Mouse (Mus musculus) limb, embryonic 11.5 days (tissue): ENCODE results near the gene H2-T3. TPM values are rescaled to one million over a fixed set of nuclear protein-coding genes. Genes with fewer than 3 reads are reported as not detected.
"Not testable (repeated sequence)": the region's sequence is repeated elsewhere in the genome, so short reads cannot be mapped to it uniquely, and the experiment has no call there.

Source experiments
- ATAC-seq: fragments of 200-750 bp; cut with Nextera tagmentation; 2 replicates; pipeline ENCODE4 v1.8.0; 2017; ENCODE audit warnings: low read depth; ENCODE audit not compliant: insufficient number of reproducible peaks, low FRiP score, low TSS enrichment
- DNase-seq: peaks from one replicate; pipeline ENCODE4 v3.0.0-alpha.2; 2015; ENCODE audit warnings: low spot score
- H3K27ac ChIP-seq: fragments of 300-500 bp; sonication (generic); replicated peaks from 2 replicates; pipeline ENCODE4 v1.5.1; 2014; ENCODE audit warnings: low read depth, mild to moderate bottlenecking, low read length
- H3K27me3 ChIP-seq: fragments of 300-500 bp; sonication (generic); 2 replicates; pipeline ENCODE4 v1.6.1; 2014; ENCODE audit warnings: mild to moderate bottlenecking, low read length, mixed read lengths; ENCODE audit not compliant: control insufficient read depth, insufficient read depth
- H3K36me3 ChIP-seq: fragments of 300-500 bp; sonication (generic); 2 replicates; pipeline ENCODE4 v1.6.1; 2014; ENCODE audit warnings: mild to moderate bottlenecking, low read length, moderate library complexity, mixed read lengths; ENCODE audit not compliant: control insufficient read depth, insufficient read depth
- H3K4me1 ChIP-seq: fragments of 300-500 bp; sonication (generic); 2 replicates; pipeline ENCODE4 v1.6.1; 2014; ENCODE audit warnings: low read length, mixed read lengths; ENCODE audit not compliant: control insufficient read depth, insufficient read depth
- H3K4me2 ChIP-seq: fragments of 300-500 bp; sonication (generic); 2 replicates; pipeline ENCODE4 v1.6.1; 2014; ENCODE audit warnings: low read depth, mild to moderate bottlenecking, moderate library complexity; ENCODE audit not compliant: severe bottlenecking
- H3K4me3 ChIP-seq: fragments of 300-500 bp; sonication (generic); 2 replicates; pipeline ENCODE4 v1.5.1; 2014; ENCODE audit warnings: low read depth, low read length
- H3K9ac ChIP-seq: fragments of 300-500 bp; sonication (generic); 2 replicates; pipeline ENCODE4 v1.6.1; 2014; ENCODE audit warnings: mild to moderate bottlenecking, low read length
- H3K9me3 ChIP-seq: fragments of 300-500 bp; sonication (generic); 2 replicates; pipeline ENCODE4 v1.6.1; 2016; ENCODE audit warnings: low read length; ENCODE audit not compliant: control insufficient read depth
- WGBS: fragments of 180-500 bp; shearing (Covaris S2); extraction: QIAGEN DNeasy Blood & Tissue Kit; methylation state at CpG from one replicate; pipeline ENCODE4 v1.1.7; 2014; 5-methylcytosine and 5-hydroxymethylcytosine counted together
- polyA plus RNA-seq: library from polyadenylated mRNA; unstranded; fragments of >200 nt; fragmentation: Nextera tagmentation; extraction: Ambion mirVana; gene quantifications from 2 replicates; pipeline ENCODE4 v1.2.1, GENCODE M21; 2014

The H2-T3 gene
- not detected in 2 replicates for polyA plus RNA-seq

DNA sequence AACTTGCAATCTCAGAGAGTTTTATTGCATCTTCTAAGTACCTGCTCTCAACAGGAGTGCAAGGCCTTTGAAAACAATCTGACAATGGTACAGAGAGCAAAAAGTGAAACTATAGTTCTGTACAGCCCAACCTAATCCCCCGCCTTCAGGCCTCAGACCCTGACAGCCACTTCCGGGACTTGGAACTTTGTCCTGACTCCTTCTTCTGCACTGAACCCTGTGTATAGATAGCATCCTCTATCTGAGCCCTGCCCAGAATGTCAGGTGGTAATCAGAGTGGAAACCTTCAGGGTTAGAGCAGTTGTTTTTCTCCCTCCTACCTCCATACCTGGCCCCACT lies at the start of gene H2-T3:
Gene H2-T3, minus strand, starts transcription at position 119 of the 339 bp plus-strand sequence.
- Histone ChIP-seq H3K9ac (no peak within 1 kb of the TSS), H3K27ac (no peak within 1 kb of the TSS), H3K4me3 (no peak within 1 kb of the TSS), H3K27me3 (peaks cover 16% of the 10 kb centered on the region), H3K36me3 (no peaks in the 10 kb centered on the region), H3K9me3 (no peaks in the 10 kb centered on the region), H3K4me1 (no peaks in the 10 kb centered on the region), H3K4me2 (no peak within 1 kb of the TSS)
- DNase-seq = no peak
- no peak for ATAC-seq
- 51% methylated on average over 2 of the region's 2 CpGs for WGBS

DNA sequence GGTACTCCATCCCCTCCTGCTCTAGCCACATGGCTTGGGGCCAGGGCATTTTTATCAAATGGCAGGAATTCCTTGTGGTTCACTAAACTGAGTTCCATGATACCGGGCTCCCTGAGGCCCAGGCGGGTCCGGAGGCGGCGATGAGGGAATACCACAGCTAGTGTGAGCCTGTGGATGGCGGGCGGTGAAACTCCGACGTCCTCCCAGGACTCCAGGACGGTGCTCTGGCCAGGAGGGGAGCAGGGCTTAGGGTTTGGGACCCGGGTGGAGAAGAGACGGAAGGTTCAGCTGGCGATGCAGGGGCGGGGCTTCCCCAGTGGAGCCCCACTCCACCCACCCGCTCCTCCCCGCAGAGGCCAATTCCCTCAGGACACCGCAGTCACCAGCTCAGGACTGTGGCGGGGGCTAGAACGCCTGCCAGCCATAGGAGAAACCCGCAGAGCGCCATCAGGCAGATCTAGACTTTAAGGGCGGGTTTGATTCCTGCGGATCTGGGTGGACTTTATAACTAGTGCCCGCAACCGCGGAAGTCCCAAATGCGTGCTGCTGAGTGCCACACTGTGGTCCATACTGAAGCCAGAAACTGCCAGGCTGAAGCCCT lies 47.3 kb upstream of the H2-T3 start:
- Histone ChIP-seq H3K9ac (0 out of 2 replicates have a peak overlapping the region, but pooled peaks have one; percentile 22), H3K27me3 (peaks cover 27% of the 10 kb centered on the region), H3K4me3 (peak overlapping the region; percentile 21; the same call in 1 of the 2 replicates), H3K4me1 (peaks cover 11% of the 10 kb centered on the region), H3K36me3 (no peaks in the 10 kb centered on the region), H3K9me3 (no peaks in the 10 kb centered on the region), H3K4me2 (peak overlapping the region; percentile 54), H3K27ac (no peak overlapping the region)
- ATAC-seq (no peak), DNase-seq (no peak)
- 4% methylated on average over 27 of the region's 27 CpGs for WGBS

DNA sequence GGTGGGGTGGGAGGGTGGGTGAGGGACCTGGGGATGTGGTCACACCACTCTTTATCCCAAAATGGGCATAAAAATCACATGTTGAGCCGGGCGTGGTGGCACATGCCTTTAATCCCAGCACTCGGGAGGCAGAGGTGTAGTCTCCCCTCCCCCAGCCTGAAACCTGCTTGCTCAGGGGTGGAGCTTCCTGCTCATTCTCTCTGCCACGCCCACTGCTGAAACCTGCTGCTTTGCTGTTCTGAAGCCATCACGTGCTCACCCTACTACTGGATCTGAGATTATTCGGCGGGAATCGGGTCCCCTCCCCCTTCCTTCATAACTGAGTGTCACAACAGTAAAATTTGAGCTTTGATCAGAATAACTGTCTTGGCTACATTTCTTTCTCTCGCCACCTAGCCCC lies 45.2 kb upstream of the H2-T3 start:
- DNase-seq, ATAC-seq, H3K4me1 ChIP-seq, H3K4me2 ChIP-seq, H3K4me3 ChIP-seq, H3K36me3 ChIP-seq, H3K9ac ChIP-seq, H3K27ac ChIP-seq, H3K9me3 ChIP-seq: not testable (repeated sequence)
- WGBS = 19% methylated on average over 8 of the region's 9 CpGs
- peaks cover 24% of the 10 kb centered on the region for H3K27me3 ChIP-seq

DNA sequence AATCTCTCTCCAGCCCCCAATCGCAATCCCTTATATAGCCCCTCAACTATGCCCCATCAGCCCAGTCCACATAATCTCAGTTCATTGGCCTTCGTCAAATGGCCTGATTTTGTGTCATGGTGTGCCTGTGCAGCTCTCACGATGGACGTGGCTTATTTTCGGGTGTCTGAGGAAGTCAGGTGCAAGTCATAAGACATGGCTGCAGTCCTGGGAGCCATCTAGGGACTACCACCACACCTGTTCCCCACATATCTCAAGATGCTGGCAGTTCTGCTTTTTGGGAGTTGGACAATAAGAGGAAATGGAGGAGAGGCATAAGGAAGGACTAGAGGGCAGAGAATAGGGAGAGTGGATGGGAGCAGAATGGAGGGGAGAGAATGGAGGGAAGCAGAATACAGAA lies 43.5 kb upstream of the H2-T3 start:
- Histone ChIP-seq H3K4me2 (no peak overlapping the region), H3K9me3 (no peaks in the 10 kb centered on the region), H3K36me3 (no peaks in the 10 kb centered on the region), H3K4me1 (peaks cover 4% of the 10 kb centered on the region; the same call in 1 of the 2 replicates), H3K27ac (no peak overlapping the region), H3K9ac (no peak overlapping the region), H3K27me3 (peaks cover 37% of the 10 kb centered on the region), H3K4me3 (no peak overlapping the region)
- ATAC-seq (no peak), DNase-seq (no peak)
- WGBS = 75% methylated on average over 5 of the region's 5 CpGs

DNA sequence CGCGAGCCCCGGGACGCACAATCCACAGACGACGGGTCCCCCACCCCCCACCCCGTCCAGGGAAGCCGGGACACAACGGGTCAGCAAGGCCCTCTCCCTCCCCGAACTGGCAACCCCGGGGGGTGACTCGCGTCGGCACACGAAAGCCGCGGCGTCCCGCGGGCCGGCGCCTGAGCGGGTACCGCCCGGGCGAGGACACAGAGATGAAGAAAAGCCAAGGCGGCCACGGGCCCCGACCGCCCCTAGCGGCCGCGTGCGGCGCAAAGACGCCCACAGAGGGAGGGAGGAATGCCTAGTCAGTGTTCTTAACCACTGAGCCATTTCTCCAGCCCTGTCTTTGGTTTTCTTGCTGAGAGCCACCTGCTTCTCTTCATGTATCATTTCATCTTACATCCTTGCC lies 41.2 kb upstream of the H2-T3 start:
- WGBS = 5% methylated on average over 36 of the region's 36 CpGs
- H3K9me3 ChIP-seq = no peaks in the 10 kb centered on the region
- no peak overlapping the region for H3K4me3 ChIP-seq
- H3K4me1 ChIP-seq = no peaks in the 10 kb centered on the region
- no peak for ATAC-seq
- no peak overlapping the region for H3K27ac ChIP-seq
- no peak overlapping the region for H3K4me2 ChIP-seq
- H3K27me3 ChIP-seq = peaks cover 31% of the 10 kb centered on the region
- peak; percentile 100 for DNase-seq
- no peaks in the 10 kb centered on the region for H3K36me3 ChIP-seq
- H3K9ac ChIP-seq = no peak overlapping the region

DNA sequence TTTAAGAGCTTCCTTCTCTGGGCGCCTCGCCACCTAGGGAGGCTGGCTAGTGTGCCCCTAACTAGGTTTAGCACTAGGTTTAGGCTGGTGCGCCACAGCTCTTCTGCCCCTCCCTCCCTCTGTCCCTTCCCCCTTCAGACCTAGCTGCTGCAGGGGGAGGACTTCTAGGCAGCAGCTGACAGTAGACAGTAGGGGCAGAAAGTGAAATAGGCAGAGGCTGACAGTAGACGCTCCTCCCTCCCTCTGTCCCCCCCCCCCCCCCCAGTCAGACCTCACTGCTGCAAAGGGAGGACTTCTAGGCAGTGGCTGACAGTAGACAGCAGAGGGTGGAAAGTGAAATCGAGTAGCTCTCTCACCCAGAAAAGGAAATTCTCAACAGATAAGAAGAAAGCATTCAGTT lies 39.0 kb upstream of the H2-T3 start:
- H3K27me3 ChIP-seq = peaks cover 42% of the 10 kb centered on the region
- 6% methylated on average over 5 of the region's 5 CpGs for WGBS
- no peak overlapping the region for H3K9ac ChIP-seq
- H3K36me3 ChIP-seq = no peaks in the 10 kb centered on the region
- no peak for ATAC-seq
- H3K4me2 ChIP-seq = no peak overlapping the region
- no peak for DNase-seq
- H3K27ac ChIP-seq = no peak overlapping the region
- H3K4me1 ChIP-seq = no peaks in the 10 kb centered on the region
- no peaks in the 10 kb centered on the region for H3K9me3 ChIP-seq
- no peak overlapping the region for H3K4me3 ChIP-seq

DNA sequence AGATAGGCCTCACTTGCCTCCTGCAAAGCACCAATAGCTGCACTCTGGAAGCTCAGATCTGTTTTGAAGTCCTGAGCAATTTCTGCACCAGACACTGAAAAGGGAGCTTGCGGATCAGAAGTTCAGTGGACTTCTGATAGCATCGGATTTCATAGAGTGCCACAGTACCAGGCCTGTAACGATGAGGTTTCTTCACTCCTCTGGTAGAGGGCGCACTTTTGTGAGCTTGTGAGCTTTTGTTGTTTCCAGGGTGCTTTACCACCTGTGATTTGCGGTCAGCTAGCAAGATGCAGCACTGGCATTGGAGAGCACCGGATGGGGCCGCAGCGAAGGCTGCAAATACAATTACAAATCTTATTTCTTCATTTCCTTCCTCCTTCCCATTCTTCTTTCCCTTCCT lies 36.8 kb upstream of the H2-T3 start:
- H3K27ac ChIP-seq = no peak overlapping the region
- no peak overlapping the region for H3K9ac ChIP-seq
- H3K9me3 ChIP-seq = no peaks in the 10 kb centered on the region
- ATAC-seq (no peak), DNase-seq (peak; percentile 25)
- 20% methylated on average over 8 of the region's 8 CpGs for WGBS
- no peak overlapping the region for H3K4me2 ChIP-seq
- H3K27me3 ChIP-seq = peaks cover 43% of the 10 kb centered on the region
- H3K4me1 ChIP-seq = no peaks in the 10 kb centered on the region
- H3K4me3 ChIP-seq = no peak overlapping the region
- no peaks in the 10 kb centered on the region for H3K36me3 ChIP-seq

DNA sequence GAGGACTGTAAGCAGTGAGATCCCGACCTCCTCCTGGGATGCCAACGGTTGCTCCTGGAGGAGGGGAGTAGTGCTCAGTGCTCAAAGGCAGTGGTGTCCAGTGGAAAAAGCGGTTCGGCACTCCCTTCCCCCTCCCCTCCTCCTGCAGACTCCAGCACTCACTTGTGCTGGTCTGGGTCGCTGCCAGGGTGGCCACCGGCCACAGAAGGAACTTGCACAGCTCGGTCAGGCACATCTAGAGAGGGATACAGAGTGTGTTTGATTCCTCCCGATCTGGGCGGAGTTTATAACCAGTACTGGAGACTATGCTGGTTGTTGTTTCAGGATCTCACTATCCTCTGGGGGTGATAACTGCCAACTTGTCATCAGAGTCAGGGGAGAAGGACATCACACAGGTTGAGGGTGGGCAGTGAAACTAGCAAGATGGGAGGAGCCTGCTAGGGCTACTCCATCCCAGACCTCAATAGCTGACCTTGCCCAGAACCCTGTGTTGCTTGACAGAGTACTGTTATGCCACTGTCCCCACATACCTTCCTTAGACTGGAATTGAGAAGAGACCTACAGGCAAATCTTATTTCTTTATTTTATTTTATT lies 35.2 kb upstream of the H2-T3 start:
- H3K9ac ChIP-seq = no peak overlapping the region
- H3K9me3 ChIP-seq = no peaks in the 10 kb centered on the region
- DNase-seq (no peak), ATAC-seq (no peak)
- H3K4me3 ChIP-seq = no peak overlapping the region
- H3K4me2 ChIP-seq = no peak overlapping the region
- H3K4me1 ChIP-seq = no peaks in the 10 kb centered on the region
- 7% methylated on average over 9 of the region's 9 CpGs for WGBS
- H3K27ac ChIP-seq = no peak overlapping the region
- peaks cover 47% of the 10 kb centered on the region for H3K27me3 ChIP-seq
- H3K36me3 ChIP-seq = no peaks in the 10 kb centered on the region

DNA sequence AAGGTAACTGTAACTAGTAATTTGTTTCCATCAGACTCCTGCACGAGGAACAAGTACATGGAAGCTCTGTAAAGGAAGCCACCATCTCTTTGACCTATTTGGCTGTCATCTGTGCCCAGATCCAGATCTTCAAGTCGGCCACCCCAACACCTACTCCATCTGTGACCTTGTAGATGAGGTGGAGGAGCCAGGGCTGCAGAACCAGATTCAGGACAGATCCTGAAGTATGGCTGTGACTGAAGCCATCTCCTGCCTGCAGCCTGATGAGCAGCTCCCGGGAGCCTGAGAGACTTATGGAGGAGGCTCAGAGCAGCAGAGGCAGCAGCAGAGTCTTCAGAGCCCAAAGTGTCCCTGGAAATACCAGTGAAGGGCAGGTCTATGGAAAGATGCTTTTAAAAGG lies 34.4 kb upstream of the H2-T3 start:
- no peak overlapping the region for H3K4me3 ChIP-seq
- H3K36me3 ChIP-seq = no peaks in the 10 kb centered on the region
- no peak overlapping the region for H3K9ac ChIP-seq
- H3K4me1 ChIP-seq = no peaks in the 10 kb centered on the region
- DNase-seq (no peak), ATAC-seq (no peak)
- H3K4me2 ChIP-seq = no peak overlapping the region
- 52% methylated on average over 3 of the region's 3 CpGs for WGBS
- H3K27me3 ChIP-seq = peaks cover 40% of the 10 kb centered on the region
- H3K9me3 ChIP-seq = no peaks in the 10 kb centered on the region
- H3K27ac ChIP-seq = no peak overlapping the region
